Mouse (Mus musculus) cortical plate, adult 2 months (tissue): ENCODE results near the gene Brd4.

Experiments
- CTCF ChIP-seq: fragments of 200-500 bp; IDR thresholded peaks from 2 replicates; pipeline ENCODE4 v1.5.1; 2011; ENCODE audit warnings: mild to moderate bottlenecking, control low read depth, low read length; ENCODE audit not compliant: insufficient read depth; ENCODE audit errors: extremely low read depth
- POLR2A ChIP-seq: fragments of 200-500 bp; IDR thresholded peaks from 2 replicates; pipeline ENCODE4 v1.6.1; 2011; ENCODE audit warnings: mild to moderate bottlenecking, low read length, control low read depth; ENCODE audit not compliant: insufficient read depth; ENCODE audit errors: extremely low read depth

GRCm38 (mm10) chr17:32263672-32264071, 20.9 kb downstream of the Brd4 start:
- TF ChIP-seq CTCF, result no peak
- no peak for TF ChIP-seq POLR2A
